Mouse (Mus musculus) NIH3T3 (cell line): ENCODE results near the gene Serpina1f.
"Not testable (repeated sequence)": the region's sequence is repeated elsewhere in the genome, so short reads cannot be mapped to it uniquely, and the experiment has no call there.

ENCODE experiments used
- DNase-seq: peaks from one replicate; pipeline ENCODE4 v3.0.0-alpha.2; 2012; ENCODE audit warnings: low read depth

The Serpina1f gene

GRCm38 (mm10) chr12:103695429-103695828, at the start of gene Serpina1f:
TSS of gene Serpina1f (minus strand) at chr12:103695529.
- no peak for DNase-seq

DNA sequence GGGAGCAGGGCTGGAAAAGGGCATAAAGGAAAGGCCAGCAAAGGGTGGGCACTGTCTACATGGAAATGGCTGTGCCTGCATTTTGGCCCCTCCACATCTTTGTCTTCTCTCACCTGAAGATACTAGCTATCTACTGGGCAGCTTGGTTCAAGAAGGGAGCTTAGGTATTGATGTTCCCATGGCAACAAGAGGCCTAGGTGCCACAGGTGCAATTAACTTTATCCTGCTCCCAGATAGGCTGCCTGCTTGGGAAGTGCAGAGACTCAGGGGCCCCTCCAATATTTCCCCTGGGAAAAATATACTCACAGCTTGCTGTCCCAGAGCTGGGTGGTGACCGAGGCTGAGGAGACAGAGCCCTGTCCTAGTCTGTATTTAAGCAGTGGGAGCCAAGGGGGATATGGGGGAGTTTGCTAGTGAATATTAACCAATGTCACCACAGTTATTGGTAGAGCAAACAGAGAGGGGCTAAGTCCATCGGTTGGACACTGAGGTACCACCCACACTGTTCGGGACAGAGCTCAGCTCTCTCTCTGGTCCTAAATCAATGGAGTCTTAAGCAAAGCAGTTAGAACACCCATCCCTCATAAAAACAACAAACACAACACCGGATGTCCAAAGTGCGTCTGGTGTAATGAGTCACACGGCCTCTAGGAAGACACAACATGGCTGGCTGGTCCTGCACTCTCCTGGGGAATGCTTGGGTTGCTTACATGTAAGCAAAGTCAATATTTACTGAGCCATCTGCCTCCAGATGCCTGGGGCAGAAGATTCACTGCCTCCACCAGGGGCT, 42.7 kb upstream of the Serpina1f start:
- not testable (repeated sequence) for DNase-seq

DNA sequence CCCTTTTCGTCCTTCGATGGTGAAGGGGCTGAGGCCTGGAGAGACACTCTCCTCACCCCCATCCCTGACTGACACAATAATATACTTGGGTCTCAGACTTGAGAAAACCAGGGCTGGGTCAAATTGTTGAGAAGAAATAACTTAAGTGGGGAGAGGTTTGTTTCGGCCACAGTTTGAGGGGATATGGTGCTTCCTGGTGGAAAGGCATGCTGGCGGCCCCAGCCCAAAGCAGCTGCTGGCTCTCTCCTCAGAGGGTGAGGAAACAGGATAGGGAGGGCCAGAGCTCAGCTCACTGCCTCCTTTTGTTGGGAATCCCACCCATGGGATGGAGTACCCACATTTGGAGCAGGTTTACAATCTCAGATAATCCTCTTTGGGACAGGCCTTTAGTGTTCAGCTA, 40.2 kb upstream of the Serpina1f start:
- not testable (repeated sequence) for DNase-seq

DNA sequence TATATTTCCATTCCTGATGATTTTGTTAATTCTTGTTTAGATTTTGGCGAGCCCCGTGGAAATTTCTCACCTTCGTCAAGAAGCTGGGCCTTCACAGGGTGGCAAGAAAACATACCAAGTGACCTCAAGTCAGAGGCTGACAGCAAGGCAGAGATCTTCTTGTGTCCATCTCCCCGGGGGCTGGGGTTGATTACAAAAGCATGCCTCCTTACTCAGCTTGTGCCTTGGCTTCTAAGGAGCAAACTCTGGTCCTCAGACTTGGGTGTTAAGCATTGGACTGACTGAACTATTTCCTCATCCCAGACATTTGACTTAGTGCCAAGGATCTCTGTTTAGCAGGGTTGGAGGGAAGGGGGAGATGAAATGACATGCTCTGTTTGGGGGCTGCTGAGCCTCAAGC, 39.8 kb upstream of the Serpina1f start:
- not testable (repeated sequence) for DNase-seq

DNA sequence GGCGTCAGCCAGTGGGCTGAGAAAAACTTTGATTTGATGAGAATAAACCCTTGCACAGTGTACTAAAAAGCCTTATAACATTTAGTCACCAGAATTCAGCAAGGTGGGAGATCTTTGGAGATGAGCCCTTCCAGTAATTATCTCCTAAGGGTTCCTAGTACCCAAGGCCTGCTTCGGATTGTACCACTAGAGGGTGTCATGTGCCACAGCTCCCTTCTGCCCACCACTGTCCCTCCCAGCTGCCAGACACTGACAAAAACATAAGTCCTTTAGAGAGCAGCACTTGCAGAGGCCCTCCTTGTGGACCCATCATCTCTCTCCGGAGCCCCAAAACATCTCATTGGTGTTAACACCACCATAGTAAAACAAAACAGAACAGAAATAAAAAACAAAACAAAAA, 16.2 kb upstream of the Serpina1f start:
- peak; percentile 19 for DNase-seq

GRCm38 (mm10) chr12:103710405-103710804, 15.1 kb upstream of the Serpina1f start:
- no peak for DNase-seq

- DNase-seq = no peak
Observed at GRCm38 (mm10) chr12:103706113-103706512, 10.8 kb upstream of the Serpina1f start.

DNA sequence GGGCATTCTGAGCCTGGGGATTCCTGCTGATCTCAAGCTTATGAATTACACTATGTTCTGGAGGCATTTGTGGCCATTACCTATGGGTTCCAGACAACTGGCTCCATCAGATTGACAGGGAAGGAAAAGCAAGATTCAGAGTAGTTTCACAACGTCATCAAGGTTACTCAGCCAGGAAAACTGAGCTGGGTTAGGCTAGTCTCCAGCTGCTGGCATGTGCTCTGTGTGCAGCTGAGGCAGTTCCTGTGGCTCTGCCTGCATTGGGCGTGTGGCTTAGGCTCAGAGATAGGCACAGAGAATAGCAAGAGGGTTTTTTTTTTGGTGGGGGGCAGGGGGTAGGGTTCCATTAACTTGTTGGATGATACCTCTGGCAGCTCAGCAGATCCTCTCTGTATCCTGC, 10.2 kb upstream of the Serpina1f start:
- no peak for DNase-seq

DNA sequence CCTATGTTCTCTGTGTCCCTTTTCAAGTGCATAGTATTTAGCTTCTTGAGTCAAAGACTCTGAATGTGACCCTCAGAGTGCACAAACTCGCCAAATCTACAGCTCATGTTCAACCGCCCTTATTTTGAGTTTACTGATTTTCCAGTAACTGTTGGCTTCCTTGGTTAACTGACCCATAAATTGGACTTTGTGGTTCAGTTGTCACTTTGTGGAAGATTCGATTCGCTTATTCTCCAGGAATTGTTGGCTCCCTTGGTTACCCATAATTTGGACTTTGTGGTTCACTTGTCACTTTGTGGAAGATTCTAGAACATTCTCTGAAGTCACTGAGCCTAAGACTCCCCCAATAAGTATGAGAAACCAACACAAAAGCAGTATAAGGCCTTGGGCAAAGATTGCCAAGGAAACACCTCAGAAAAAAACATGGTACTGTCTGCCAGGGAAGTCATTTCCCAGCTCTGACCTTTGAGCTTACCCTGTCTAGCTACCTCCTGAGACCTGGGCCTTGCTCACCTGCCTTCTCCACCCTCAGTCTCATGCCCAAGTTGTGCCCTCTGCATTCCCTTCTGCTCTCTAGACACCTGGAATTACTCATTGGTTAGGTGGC, 4.9 kb upstream of the Serpina1f start:
- DNase-seq = no peak

DNA sequence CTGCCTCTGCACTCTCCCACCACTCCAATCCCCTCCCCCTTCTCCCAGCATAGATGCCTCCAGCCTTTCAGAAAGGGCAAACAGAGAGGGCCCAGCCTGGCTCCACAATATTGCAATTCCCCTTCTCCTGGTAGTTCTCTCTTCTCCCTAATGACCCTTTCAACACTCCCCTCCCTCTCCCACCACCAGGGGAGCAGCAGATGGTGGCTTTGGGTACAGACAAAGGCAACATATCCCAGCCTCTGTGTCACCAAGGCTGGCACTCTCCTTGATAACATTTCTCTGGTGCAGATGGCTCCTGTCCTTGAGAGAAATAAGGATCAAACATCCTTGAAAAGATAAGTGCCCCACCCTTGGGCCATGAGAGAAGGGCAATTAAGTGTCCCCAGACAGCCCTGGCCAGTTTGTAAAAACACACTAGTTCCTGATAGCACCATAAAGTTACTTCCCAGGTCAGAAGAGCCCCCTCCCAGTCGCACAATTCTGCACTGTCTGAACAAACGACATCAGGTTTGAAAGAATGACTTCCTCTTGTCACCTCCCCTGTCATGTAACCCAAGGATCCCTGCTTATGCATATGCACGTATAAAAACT, 7.0 kb downstream of the Serpina1f start:
- DNase-seq = no peak

GRCm38 (mm10) chr12:103687021-103687420, 8.3 kb downstream of the Serpina1f start:
- no peak for DNase-seq

GRCm38 (mm10) chr12:103686050-103686449, 9.3 kb downstream of the Serpina1f start:
- no peak for DNase-seq

DNA sequence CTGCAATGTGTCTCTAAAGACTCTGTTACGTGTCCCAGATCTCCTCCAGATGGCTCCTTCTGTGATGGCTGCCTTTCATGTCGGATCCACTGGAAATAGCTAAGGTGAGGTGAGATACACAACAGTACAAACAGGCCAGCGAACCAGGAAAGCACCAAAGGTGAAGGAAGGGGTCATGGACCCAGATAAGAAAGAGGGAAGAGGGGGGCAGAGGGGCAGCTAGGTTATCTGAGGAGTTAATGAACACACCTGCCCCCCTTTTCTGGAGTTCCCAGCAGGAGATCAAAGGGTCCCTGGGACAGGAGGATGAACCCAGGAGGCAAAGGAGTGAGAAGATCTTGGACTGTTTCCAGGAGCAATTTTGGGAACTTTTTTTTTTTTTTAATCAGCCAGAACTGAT, 9.9 kb downstream of the Serpina1f start:
- no peak for DNase-seq

DNA sequence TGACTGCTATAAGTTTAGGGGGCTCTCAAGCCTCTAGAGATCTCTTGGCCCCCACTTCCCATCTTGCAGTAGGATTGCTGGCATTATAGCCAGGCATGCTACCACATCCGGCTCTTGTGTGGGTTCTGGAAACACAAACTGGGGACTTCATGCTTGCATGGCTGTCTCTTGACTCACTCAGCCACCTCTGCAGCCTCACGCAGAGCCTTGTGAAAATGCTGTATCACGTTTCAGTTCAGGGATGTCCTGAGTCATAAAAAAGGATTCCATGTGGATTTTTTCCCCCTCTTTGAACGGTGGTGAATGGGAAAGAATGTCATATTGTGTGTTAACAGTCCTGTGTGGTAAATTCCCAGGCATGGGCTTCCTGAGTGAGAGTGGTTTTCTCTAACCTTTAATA, 11.6 kb downstream of the Serpina1f start:
- peak; percentile 58 for DNase-seq

GRCm38 (mm10) chr12:103681739-103682138, 13.6 kb downstream of the Serpina1f start:
- DNase-seq = no peak

DNA sequence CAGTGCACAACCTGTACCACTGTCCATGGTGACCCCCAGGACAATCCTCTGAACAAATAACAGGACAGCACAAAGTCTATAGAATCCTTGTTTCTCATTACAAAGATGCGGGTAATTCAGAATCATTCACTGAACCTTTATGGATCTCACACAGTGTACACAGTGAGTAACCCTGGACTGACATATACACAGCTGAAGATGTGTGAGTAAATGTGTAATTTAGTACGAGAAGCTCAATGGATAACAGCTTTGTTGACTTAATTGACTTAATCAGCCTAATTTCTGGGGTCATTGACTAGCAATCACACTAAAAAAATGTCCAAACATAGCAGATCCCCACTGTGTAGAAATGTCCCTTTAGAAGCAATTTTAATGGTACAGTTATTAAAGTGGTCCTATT, 14.2 kb downstream of the Serpina1f start:
- no peak for DNase-seq

- DNase-seq = not testable (repeated sequence)
Observed at GRCm38 (mm10) chr12:103679853-103680252, 15.5 kb downstream of the Serpina1f start.

GRCm38 (mm10) chr12:103676039-103676438, 19.3 kb downstream of the Serpina1f start, which contains the start of gene Serpina16:
TSS of gene Serpina16 (minus strand) at chr12:103676139.
- no peak for DNase-seq

DNA sequence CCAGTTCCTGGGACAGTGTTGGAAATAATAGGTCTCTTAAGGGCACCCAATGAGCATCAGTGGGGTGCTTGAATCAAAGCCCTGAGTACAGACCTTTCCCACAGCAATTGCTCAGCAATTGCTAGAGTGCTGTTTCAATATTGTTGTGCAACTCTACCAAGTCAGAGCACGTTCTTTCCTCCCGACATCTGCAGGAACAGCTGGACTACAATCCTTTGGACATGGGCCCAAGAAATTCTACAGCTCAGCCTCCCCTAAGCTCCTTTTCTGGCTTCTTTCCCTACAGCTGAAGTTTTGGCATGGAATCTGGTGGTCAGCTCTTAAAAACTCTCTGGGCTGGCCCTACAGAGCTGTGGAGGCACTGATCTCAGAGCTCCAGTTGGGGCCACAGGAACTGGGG, 22.1 kb downstream of the Serpina1f start:
- DNase-seq = peak; percentile 58

GRCm38 (mm10) chr12:103671483-103671882, 23.8 kb downstream of the Serpina1f start:
- DNase-seq = no peak

DNA sequence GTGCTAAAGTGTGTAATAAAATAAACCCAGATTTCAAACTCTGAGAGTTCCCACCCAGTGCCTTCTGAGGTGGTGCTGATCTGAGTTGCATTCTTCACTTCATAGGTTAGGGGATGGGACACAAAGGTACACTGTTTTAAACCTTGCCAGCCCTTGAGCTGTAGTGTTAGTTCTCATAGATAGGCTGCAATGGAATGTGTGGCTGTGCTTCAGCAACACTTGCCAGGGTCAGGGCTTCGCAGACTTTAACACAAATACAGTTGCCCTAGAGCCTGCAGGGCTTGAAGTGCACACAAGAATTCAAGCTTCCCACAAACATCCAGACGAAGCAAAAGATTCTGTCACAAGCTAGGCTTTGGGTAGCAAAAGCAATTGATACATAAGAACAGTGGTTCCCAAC, 24.4 kb downstream of the Serpina1f start:
- no peak for DNase-seq

- no peak for DNase-seq
Observed at GRCm38 (mm10) chr12:103670344-103670743, 25.0 kb downstream of the Serpina1f start.

DNA sequence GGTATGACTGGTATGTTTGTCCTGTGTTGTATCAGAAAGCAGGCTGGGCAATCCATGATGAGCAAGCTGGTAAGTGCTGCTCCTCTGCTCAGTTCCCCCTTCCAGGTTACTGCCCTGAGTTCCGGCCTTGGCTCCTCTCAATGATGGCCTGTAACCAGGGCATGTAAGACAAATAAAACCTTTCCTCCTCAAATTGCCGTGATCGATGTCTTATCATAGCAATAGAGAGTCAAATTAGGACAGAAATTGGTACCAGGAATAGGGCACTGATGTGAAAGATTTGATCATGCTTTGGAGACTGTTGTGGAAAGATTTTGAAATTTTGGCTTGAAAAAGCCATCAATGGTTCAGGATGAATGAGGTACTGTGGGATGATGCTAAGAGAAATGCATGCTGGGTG, 30.0 kb downstream of the Serpina1f start:
- DNase-seq = no peak
